Mouse (Mus musculus) liver, embryonic 13.5 days (tissue): ENCODE results near the gene Ccdc69. TPM values are rescaled to one million over a fixed set of nuclear protein-coding genes. Genes with fewer than 3 reads are reported as not detected.
"Not testable (repeated sequence)": the region's sequence is repeated elsewhere in the genome, so short reads cannot be mapped to it uniquely, and the experiment has no call there.

Experiments
- ATAC-seq: fragments of 200-750 bp; cut with Nextera tagmentation; 2 replicates; pipeline ENCODE4 v1.8.0; 2017; ENCODE audit warnings: low read depth, mild to moderate bottlenecking, moderate number of reproducible peaks, moderate library complexity
- DNase-seq: peaks from one replicate; pipeline ENCODE4 v3.0.0; 2022
- H3K27ac ChIP-seq: fragments of 300-500 bp; sonication (generic); 2 replicates; pipeline ENCODE4 v1.5.1; 2015; ENCODE audit warnings: moderate library complexity, mild to moderate bottlenecking, inconsistent platforms
- H3K27me3 ChIP-seq: fragments of 300-500 bp; sonication (generic); 2 replicates; pipeline ENCODE4 v1.6.1; 2015; ENCODE audit warnings: mild to moderate bottlenecking, inconsistent platforms
- H3K36me3 ChIP-seq: fragments of 300-500 bp; sonication (generic); 2 replicates; pipeline ENCODE4 v1.6.1; 2015; ENCODE audit warnings: mild to moderate bottlenecking, inconsistent platforms
- H3K4me1 ChIP-seq: fragments of 300-500 bp; sonication (generic); replicated peaks from 2 replicates; pipeline ENCODE4 v1.6.1; 2015; ENCODE audit warnings: inconsistent platforms
- H3K4me2 ChIP-seq: fragments of 300-500 bp; sonication (generic); 2 replicates; pipeline ENCODE4 v1.6.1; 2015; ENCODE audit warnings: inconsistent platforms, mild to moderate bottlenecking, moderate library complexity
- H3K4me3 ChIP-seq: fragments of 300-500 bp; sonication (generic); replicated peaks from 2 replicates; pipeline ENCODE4 v1.5.1; 2015; ENCODE audit warnings: mild to moderate bottlenecking, inconsistent platforms
- H3K9ac ChIP-seq: fragments of 300-500 bp; sonication (generic); 2 replicates; pipeline ENCODE4 v1.6.1; 2015; ENCODE audit warnings: mild to moderate bottlenecking, inconsistent platforms
- H3K9me3 ChIP-seq: fragments of 300-500 bp; sonication (generic); replicated peaks from 2 replicates; pipeline ENCODE4 v1.6.1; 2016; ENCODE audit warnings: inconsistent platforms
- WGBS: fragments of 180-500 bp; shearing (Covaris S2); methylation state at CpG from one replicate; pipeline ENCODE4 v1.1.7; 2015; ENCODE audit not compliant: insufficient replicate concordance; 5-methylcytosine and 5-hydroxymethylcytosine counted together
- polyA plus RNA-seq: library from polyadenylated mRNA; unstranded; fragments of >200 nt; fragmentation: Nextera tagmentation; extraction: Ambion mirVana; gene quantifications from 2 replicates; pipeline ENCODE4 v1.2.1, GENCODE M21; 2015

Ccdc69 gene
- 0.96 and 1.1 TPM in 2 replicates for polyA plus RNA-seq

DNA sequence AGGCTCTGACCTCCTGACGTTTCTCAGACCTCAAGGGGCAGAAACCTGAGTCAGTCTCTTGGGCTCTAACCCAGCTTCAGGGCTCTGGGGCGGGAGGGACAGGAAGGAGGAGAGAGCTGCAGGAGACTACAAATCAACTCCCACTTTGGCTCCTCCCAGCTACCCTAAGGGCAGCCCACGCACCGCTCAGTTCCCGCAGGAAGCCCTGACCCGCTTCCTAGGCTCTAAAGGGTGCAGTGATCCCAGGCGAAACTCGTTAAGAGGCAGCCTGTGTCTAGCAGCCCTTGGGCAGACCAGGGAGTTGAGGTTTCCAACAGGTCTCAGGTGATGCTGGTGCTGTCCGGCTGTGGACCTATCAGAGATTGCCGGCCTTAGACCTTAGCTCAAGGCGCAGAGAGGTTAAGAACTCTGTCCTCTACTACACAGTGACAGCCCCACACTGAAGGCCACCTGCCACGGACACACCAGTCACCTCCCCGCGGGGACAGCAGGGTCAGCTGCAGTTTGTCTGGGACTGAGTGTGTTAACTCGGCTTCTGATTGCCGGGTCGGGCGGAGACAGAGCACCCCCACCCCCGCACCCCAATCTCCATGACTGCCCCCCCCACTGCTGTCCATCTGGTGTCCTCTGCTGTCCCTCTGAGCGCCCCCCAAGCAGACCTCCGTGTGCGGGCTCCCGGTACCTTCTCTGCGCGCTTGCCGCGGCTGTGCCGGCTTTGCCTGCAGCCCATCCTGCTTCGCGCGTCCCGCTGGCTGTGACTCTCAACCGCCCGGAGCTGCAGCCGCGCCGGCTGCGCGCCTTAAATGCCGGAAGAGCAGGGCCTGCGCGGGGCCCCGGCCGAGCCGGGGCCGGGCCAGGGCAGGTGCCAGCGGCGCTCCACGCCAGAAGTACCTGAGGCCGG is at the start of gene Ccdc69:
TSS of gene Ccdc69 (minus strand) at position 801 of the 901 bp plus-strand sequence.
- H3K9ac ChIP-seq: peak within 1 kb of the TSS; percentile 62
- no peak within 1 kb of the TSS; the same call in 1 of the 2 replicates for H3K27ac ChIP-seq
- peaks cover 17% of the 10 kb centered on the region; the same call in 1 of the 2 replicates for H3K27me3 ChIP-seq
- peak within 1 kb of the TSS; percentile 79 for H3K4me2 ChIP-seq
- no peaks in the 10 kb centered on the region for H3K36me3 ChIP-seq
- peak within 1 kb of the TSS; percentile 58 for H3K4me3 ChIP-seq
- peaks cover 19% of the 10 kb centered on the region for H3K4me1 ChIP-seq
- peak; percentile 68 for ATAC-seq
- no peaks in the 10 kb centered on the region for H3K9me3 ChIP-seq
- under 1% methylated on average over 50 of the region's 50 CpGs for WGBS
- peak; percentile 12 for DNase-seq

DNA sequence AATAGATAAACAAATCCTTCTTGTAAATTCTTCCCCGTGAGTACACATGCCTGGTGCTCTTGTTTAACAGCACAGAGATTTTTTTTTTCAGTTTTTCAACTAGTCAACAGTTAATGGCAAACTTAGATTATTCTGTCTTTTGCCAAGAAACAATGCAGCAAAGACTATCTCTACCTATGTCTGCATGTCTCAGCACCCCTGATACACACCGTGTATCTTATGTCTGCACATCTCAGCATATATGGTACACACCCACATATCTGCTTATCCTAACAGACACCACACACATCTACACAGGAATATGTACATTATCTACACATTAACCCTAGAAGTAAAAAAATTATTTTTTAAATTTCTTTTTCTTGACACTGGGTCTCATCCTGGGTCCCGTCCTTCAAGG is 48.7 kb upstream of the Ccdc69 start:
- WGBS: 27% methylated on average over 3 of the region's 3 CpGs
- ATAC-seq: peak; percentile 75
- Histone ChIP-seq H3K9me3 (0 out of 2 replicates have a peak, but pooled peaks cover 3% of the 10 kb centered on the region), H3K4me1 (peaks cover 39% of the 10 kb centered on the region), H3K4me3 (no peak overlapping the region), H3K9ac (no peak overlapping the region), H3K36me3 (no peaks in the 10 kb centered on the region), H3K27me3 (no peaks in the 10 kb centered on the region), H3K27ac (0 out of 2 replicates have a peak overlapping the region, but pooled peaks have one; percentile 29), H3K4me2 (no peak overlapping the region)
- no peak for DNase-seq

DNA sequence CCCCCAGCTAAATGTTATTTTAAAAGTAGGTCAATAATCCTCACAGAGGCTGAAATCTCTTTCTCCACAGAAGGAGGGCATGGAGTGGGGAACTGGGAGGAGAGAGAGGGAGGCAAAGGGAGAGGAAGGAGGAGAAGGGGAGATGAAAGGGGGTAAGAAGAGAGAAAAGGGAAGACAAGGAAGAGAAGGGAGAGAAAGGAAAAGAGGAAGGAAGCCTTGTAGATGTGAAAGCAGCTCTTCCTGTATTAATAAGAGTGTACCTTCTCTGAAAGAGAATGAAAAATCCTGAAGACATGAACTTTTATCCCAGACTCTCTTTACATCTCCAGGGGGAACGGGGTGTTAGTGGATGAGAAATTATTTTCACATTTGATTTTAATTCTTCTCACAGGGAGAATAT is 43.5 kb upstream of the Ccdc69 start:
- no peak overlapping the region for H3K4me2 ChIP-seq
- WGBS: 57% methylated on average over 1 of the region's 1 CpGs
- H3K27me3 ChIP-seq: no peaks in the 10 kb centered on the region
- no peaks in the 10 kb centered on the region for H3K9me3 ChIP-seq
- H3K9ac ChIP-seq: no peak overlapping the region
- DNase-seq: no peak
- H3K4me3 ChIP-seq: no peak overlapping the region
- no peak for ATAC-seq
- peaks cover 15% of the 10 kb centered on the region for H3K4me1 ChIP-seq
- no peaks in the 10 kb centered on the region for H3K36me3 ChIP-seq
- H3K27ac ChIP-seq: peak overlapping the region; percentile 64

DNA sequence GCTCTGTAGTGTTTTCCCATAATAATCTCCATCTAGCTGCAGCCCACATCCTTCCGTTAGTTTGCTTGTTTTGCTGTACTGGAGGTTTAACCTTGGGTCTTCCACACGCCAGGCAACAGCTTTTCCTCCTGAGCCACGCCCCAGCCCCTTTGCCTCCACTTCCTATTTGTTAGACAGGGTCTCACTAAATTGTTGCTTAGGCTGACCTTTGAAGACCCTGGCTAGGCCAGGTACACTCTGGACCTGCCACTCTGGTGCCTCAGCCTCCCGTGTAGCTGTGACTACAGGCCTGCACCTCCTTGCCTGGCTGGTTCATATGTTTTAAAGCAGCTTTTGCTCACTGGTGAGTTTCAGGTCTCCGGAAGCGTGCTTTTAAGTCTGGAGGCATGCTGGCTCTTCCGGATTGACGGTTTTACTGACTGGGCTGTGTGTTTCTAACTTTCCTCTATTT is 42.9 kb upstream of the Ccdc69 start:
- Histone ChIP-seq H3K27ac (peak overlapping the region; percentile 64), H3K9me3 (no peaks in the 10 kb centered on the region), H3K27me3 (no peaks in the 10 kb centered on the region), H3K9ac (no peak overlapping the region), H3K4me1 (peaks cover 9% of the 10 kb centered on the region), H3K36me3 (no peaks in the 10 kb centered on the region), H3K4me3 (no peak overlapping the region), H3K4me2 (no peak overlapping the region)
- WGBS: 40% methylated on average over 8 of the region's 8 CpGs
- DNase-seq (no peak), ATAC-seq (no peak)

DNA sequence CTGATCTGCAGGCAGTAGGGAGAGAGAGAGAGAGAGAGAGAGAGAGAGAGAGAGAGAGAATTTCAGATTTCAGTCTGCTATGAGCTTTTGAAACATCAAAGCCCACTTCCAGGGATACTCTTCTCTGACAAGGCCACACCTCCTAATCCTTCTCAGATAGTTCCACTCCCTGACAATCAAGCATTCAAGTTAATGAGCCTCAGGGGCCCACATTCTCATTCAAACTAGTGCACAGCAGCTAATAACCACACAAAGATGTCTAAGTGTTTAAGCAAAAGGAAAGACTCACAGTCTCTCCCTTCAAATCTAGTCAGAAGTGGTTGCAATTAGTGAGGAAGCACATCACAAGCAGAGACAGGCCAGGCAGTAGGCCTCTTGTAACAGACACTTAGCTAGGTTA is 42.3 kb upstream of the Ccdc69 start:
- Histone ChIP-seq H3K9me3 (no peaks in the 10 kb centered on the region), H3K9ac (no peak overlapping the region), H3K36me3 (no peaks in the 10 kb centered on the region), H3K27ac (no peak overlapping the region), H3K4me3 (no peak overlapping the region), H3K4me2 (no peak overlapping the region), H3K4me1 (peaks cover 5% of the 10 kb centered on the region; the same call in 1 of the 2 replicates), H3K27me3 (no peaks in the 10 kb centered on the region)
- DNase-seq: no peak
- ATAC-seq: no peak

DNA sequence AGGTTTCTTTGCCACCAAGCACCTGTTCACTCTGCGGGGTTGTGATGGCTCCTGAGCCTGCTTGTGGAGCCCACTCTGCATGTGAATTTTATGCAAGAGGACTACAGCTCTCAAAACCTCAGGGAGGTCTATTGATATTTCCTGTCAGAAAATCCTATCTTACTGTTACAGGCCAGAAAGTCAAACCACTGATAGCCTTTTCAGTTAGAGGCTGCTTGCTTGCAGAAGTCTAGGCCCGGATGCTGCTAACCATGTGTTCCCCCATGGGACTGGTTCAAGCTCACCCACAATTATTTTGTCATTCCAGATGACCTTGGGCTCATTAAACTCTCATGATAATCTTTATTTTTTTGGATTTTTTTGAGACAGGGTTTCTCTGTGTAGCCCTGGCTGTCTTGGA is 39.1 kb upstream of the Ccdc69 start:
- H3K36me3 ChIP-seq: no peaks in the 10 kb centered on the region
- H3K4me2 ChIP-seq: no peak overlapping the region
- H3K9ac ChIP-seq: no peak overlapping the region
- H3K9me3 ChIP-seq: no peaks in the 10 kb centered on the region
- 22% methylated on average over 2 of the region's 2 CpGs for whole genome bisulfite sequencing
- H3K4me3 ChIP-seq: no peak overlapping the region
- DNase-seq (no peak), ATAC-seq (no peak)
- H3K27me3 ChIP-seq: no peaks in the 10 kb centered on the region
- H3K4me1 ChIP-seq: peaks cover 12% of the 10 kb centered on the region; the same call in 1 of the 2 replicates
- no peak overlapping the region for H3K27ac ChIP-seq

DNA sequence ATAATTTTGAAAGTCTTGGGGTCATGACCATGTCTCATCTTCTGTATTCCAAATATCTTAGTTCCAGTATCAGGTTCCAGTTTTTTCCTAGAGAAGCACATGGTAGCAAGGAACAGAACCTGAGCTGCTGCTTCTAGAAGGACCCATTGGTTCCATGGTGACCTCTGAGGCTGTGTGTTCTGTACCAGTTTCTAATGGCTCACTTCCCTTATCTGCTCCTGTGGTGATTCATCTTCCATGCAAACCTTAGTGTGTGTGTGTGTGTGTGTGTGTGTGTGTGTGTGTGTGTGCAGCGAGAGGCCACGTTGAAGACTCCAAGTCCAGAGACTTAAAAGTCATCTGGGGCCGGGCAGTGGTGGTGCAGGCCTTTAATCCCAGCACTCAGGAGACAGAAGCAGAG is 38.1 kb upstream of the Ccdc69 start:
- H3K9ac ChIP-seq: no peak overlapping the region
- H3K36me3 ChIP-seq: no peaks in the 10 kb centered on the region
- no peak overlapping the region for H3K4me3 ChIP-seq
- DNase-seq: no peak
- H3K4me1 ChIP-seq: peaks cover 10% of the 10 kb centered on the region; the same call in 1 of the 2 replicates
- no peaks in the 10 kb centered on the region for H3K9me3 ChIP-seq
- no peak for ATAC-seq
- no peaks in the 10 kb centered on the region for H3K27me3 ChIP-seq
- 52% methylated on average over 3 of the region's 3 CpGs for WGBS
- H3K4me2 ChIP-seq: no peak overlapping the region
- H3K27ac ChIP-seq: no peak overlapping the region

DNA sequence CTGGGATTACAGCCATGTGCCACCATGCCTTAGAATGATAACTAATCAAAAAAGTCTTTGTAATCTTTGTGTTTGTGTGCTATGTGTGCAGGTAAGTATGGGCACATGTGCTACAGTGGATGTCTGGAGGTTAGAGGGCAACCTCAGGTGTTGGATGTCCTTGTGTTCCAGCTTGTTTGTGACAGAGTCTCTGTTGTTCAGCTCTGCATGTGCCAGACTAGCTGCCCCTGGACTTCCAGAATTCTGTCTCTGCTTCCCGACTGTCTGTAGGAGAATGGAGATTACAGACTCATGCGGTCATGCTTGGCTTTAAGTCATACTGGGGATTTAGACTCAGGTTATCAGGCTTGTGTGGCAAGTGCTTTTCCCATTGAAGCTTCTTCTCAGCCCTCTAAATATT is 36.4 kb upstream of the Ccdc69 start:
- Histone ChIP-seq H3K27me3 (no peaks in the 10 kb centered on the region), H3K36me3 (peaks cover 3% of the 10 kb centered on the region; the same call in 1 of the 2 replicates), H3K4me3 (no peak overlapping the region), H3K9me3 (no peaks in the 10 kb centered on the region), H3K27ac (no peak overlapping the region), H3K4me1 (peaks cover 7% of the 10 kb centered on the region; the same call in 1 of the 2 replicates), H3K4me2 (no peak overlapping the region), H3K9ac (no peak overlapping the region)
- ATAC-seq (no peak), DNase-seq (no peak)
- WGBS: 57% methylated on average over 2 of the region's 2 CpGs

DNA sequence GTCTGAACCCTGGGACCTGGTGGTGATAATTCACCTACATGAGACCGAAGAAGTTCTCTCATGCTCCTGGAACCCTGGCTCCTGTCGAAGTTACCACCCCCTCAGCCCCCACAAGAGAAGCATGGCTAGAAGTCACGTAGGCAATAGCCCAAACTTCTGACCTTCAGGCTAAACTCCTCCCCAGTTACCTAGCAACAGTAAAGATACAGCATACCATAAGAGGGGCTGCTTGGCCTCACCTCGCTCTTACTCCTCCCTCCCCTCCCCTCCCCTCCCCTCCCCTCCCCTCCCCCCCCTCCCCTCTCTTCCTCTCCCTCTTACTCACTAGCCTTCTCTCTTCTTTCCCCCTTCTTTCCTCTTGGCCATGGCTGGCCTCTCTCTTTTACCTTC is 35.9 kb upstream of the Ccdc69 start:
- not testable (repeated sequence) for H3K27me3 ChIP-seq, H3K9me3 ChIP-seq, H3K4me1 ChIP-seq, ATAC-seq, H3K4me3 ChIP-seq, H3K36me3 ChIP-seq, H3K9ac ChIP-seq, DNase-seq
- Histone ChIP-seq H3K27ac (peak overlapping the region; percentile 66), H3K4me2 (0 out of 2 replicates have a peak overlapping the region, but pooled peaks have one; percentile 8)
- 14% methylated on average over 4 of the region's 4 CpGs for WGBS

DNA sequence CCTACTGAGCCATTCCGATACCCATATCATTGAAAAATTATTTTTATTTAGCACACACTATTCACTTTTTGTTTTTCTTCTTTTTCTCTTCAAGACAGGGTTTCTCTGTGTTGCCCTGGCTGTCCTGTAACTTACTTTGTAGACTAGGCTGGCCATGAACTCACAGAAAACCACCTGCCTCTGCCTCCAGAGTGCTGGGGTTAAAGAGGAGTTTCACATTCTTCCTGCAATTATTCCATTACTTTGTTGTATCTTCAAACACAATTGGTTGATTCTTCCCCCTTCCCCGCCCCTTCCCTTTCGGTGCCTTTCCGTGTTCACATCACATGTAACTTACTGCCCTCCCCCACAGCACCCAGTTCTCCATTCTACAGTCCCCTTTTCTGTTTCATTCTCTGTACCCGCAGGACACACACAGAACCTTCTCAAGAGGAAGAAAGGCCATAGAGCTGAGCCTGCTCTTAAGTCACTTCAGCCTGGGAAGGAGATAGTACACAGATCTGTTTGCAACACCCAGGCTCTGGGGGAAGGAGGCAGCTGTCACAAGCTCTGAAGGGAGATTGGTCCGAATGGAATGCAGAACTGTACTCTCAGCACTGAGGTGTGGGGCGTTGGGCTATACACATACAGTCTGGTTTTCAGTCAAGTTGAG is 35.4 kb upstream of the Ccdc69 start:
- WGBS: 24% methylated on average over 7 of the region's 7 CpGs
- peak; percentile 41; the same call in 1 of the 2 replicates for ATAC-seq
- H3K4me2 ChIP-seq: 0 out of 2 replicates have a peak overlapping the region, but pooled peaks have one; percentile 8

DNA sequence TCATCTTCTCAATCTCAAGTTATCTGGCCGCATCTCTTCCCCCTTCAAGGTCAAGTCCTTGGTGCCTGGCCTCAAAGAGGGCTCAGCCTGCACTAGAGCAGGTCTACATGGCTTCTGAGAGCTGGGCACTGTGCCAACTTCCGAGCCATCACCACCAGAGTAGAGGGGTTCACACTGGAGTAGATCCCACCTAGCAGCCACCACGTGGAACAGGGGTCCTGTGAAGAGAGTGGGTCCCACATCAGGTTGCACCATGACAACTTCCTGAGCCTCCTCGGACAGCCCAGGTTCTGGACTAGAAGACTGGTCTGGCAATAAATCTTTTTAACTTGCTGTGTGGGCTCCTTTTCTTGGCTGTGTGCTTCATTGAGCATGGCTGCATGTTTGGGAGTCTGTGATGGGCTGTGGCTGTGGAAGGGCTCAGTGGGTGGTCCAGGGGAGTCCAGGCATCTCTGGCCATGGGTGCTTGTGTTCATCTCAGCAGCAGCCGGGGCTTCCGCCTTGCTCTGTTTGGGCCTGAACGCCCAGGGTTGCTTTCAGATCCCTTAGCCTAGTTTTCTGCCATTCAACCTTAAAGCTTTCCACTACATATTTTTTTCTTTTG is 32.7 kb upstream of the Ccdc69 start:
- Histone ChIP-seq H3K4me1 (peaks cover 7% of the 10 kb centered on the region; the same call in 1 of the 2 replicates), H3K4me3 (no peak overlapping the region), H3K9ac (no peak overlapping the region), H3K27me3 (no peaks in the 10 kb centered on the region), H3K27ac (no peak overlapping the region), H3K9me3 (no peaks in the 10 kb centered on the region), H3K36me3 (peaks cover 3% of the 10 kb centered on the region; the same call in 1 of the 2 replicates), H3K4me2 (no peak overlapping the region)
- DNase-seq (no peak), ATAC-seq (no peak)
- 59% methylated on average over 7 of the region's 7 CpGs for WGBS

More for the DNA sequence above, 35.4 kb upstream of the Ccdc69 start:
- H3K4me3 ChIP-seq: no peak overlapping the region
- H3K36me3 ChIP-seq: peaks cover 3% of the 10 kb centered on the region; the same call in 1 of the 2 replicates
- peaks cover 7% of the 10 kb centered on the region; the same call in 1 of the 2 replicates for H3K4me1 ChIP-seq
- no peak for DNase-seq
- peak overlapping the region; percentile 66 for H3K27ac ChIP-seq
- no peaks in the 10 kb centered on the region for H3K27me3 ChIP-seq
- no peaks in the 10 kb centered on the region for H3K9me3 ChIP-seq
- H3K9ac ChIP-seq: no peak overlapping the region
